Mouse (Mus musculus): ENCODE results near the gene Asb2.

The Asb2 gene

DNA sequence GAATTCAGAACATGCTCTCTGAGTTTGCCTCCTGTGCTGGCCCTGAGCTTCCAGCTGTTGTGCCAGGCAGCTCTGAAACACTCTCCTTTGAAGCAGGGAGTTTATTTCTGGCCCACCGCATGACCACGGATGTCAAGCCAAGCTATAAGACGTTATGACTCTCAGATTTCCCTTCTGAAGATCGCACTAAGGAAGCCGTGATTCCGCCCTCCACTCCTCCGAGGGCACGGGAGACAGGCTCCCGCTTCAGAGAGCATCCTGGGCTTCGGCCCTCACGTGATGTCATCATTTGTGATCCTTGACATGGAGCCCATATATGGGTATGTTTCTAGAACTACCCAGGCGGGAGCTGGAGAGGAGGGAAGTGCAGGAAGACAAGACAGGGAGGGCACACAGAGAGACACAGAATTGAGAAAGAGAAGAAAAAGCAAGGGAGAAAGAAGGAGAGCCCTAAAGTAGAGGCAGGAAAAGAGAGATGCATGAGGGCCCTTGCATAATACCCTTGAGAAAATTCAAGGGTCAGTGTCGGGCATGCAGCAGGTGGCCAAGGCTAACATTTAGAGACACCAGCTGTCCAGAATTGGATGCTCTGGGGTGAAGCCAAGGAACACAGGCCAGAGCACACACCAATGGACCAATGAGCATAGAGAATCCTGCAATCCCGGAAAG lies at the start of gene Asb2:
Gene Asb2 (minus strand): TSS at position 256 of the 669 bp plus-strand sequence.
- in situ Hi-C loops (cut with MboI; ENCODE audit: low sequenced_read_pairs), result no loop called here

DNA sequence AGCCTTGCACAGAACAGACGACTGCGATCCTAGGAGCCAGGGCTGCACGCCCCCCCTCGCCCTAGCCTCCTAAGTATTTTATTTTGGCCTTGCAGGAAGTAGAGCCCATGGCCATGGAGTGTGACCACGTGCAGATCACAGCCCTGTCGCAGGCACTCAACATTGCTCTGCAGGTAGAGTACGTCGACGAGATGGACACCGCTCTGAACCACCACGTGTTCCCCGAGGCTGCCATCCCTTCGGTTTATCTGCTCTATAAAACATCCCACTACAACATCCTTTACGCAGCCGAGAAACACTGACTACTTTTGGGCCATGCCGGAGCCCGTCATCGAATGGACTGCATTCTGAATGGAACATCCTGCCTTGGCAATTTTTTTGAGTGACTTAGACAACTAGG lies 48.3 kb upstream of the Asb2 start:
- in situ Hi-C loops (cut with MboI; ENCODE audit: low sequenced_read_pairs), result no loop called here

GRCm38 (mm10) chr12:103396751-103397150 lies 41.0 kb upstream of the Asb2 start:
- in situ Hi-C loops (cut with MboI; ENCODE audit: low sequenced_read_pairs), result no loop called here

- in situ Hi-C loops (cut with MboI; ENCODE audit: low sequenced_read_pairs), result no loop called here
These were observed 39.9 kb upstream of the Asb2 start for GRCm38 (mm10) chr12:103395486-103396275.

DNA sequence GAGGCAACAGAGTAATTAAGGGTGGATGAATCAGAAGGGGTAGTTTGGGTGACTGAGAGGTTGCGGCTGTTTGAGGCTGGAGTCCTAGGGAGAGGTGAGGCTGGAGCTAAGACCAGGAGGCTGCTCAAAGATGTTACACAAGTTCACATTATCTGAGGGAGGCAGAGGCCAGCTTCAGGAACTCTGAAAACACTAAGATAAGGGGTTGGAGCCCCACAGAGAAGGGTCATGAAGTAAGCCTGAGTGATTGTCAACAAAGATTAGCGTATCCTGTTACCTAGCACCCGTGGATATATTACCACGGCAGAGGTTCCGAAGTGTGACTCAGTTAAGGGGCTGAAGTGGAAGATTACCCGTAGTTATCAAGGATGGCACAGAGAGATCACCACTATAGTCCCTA lies 37.7 kb upstream of the Asb2 start:
- in situ Hi-C loops (cut with MboI; ENCODE audit: low sequenced_read_pairs), result no loop called here

DNA sequence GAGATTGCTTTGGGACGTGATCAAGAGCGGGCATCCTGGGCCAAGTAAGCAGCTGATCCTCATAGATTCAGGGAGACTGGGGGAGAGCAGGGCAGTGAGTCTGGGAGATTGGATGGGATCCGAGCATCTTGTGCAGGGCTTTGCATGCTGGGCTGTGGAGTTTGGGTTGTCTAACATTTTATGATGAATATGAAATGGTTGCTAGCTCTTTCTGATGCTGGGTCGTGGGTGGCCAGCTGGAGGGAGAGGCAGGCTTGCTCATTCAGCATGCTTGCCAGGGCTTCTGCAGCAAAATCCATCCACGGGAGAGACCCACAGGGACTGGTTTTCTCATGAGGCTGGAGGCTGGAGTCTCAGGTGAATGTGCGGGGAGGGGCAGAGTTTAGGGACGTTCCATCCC lies 35.3 kb upstream of the Asb2 start:
- in situ Hi-C loops (cut with MboI; ENCODE audit: low sequenced_read_pairs), result no loop called here

GRCm38 (mm10) chr12:103389982-103390381 lies 34.2 kb upstream of the Asb2 start:
- in situ Hi-C loops (cut with MboI; ENCODE audit: low sequenced_read_pairs), result no loop called here

DNA sequence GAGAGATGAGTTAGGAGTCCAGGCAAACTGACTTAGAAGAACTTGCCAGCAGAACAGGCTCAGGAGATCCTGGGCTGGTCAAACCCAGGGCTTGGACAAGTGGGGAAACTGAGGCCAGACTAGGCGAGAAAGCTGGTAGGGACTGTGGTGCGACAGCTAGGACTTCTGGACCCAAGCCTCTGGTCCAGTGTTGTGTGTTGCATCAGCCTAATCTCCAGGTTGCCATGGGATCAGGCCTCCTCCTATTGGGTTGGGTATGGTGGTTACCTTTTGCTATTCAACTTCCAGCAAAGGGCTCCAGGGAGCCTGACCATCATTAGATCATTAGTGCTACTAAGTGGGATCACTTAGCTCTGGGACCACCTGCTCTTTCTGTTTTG lies 33.5 kb upstream of the Asb2 start:
- in situ Hi-C loops (cut with MboI; ENCODE audit: low sequenced_read_pairs), result no loop called here

DNA sequence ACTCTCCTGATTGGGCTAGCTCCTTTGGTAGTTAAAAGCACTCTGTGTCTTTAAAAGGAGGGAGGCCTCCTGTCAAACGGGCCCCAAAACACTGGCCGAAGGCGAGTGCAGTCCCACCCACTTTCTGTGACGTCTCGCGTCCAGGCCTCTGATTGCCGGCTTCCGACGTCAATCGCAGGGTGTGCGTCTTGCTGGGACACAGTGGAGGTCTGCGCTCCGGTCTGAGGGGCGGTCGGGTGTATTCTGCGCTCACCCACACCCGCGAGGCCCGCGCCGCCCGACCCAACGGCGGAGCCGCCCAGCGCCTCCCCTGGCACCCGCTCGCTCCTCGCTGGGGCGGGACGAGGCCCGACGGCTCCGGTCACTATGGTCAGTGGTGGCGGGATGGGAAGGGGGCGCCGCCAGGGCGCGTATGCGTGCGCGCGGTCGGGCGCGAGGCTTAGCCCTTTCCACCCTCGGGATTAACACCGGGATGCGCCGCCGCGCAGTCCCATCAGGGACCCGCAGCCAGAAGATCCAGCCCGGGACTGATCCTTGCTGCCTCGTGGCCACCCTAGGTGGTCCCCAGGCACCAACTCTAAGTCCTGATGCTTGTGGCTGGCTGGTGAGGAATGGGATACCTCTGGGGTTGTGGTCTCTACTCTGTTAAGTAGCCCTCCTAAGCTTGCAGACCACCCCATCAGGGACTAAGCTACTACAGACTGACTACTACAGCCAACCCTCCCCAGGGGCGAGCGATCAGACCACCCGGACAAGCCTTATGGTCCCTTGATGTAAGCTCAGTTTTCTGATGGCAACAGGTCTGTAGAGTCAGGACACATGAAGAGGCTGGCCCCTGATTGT lies 32.9 kb upstream of the Asb2 start, which contains the start of gene Otub2:
Gene Otub2 (plus strand): TSS at position 178 of the 843 bp plus-strand sequence.
- in situ Hi-C loops (cut with MboI; ENCODE audit: low sequenced_read_pairs), result no loop called here

DNA sequence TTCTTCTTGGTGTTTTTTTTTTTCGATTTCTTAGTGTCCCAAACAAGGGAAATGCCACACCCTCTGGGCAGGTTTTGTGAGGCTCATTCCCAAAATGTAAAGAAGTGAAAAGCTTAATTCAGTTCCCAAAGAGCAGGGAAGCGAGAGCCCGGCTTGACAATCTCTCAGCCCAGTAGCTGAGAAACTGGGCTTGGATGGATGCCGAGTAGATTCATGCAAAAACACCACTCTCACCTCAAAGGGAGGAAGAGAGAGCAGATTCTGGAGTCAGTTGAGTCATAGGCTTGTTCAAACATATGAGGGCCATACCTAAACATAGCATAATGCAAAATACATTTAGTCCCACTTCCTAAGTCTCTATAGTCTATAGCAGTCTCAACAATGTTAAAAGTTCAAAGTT lies 24.4 kb upstream of the Asb2 start:
- in situ Hi-C loops (cut with MboI; ENCODE audit: low sequenced_read_pairs), result no loop called here

DNA sequence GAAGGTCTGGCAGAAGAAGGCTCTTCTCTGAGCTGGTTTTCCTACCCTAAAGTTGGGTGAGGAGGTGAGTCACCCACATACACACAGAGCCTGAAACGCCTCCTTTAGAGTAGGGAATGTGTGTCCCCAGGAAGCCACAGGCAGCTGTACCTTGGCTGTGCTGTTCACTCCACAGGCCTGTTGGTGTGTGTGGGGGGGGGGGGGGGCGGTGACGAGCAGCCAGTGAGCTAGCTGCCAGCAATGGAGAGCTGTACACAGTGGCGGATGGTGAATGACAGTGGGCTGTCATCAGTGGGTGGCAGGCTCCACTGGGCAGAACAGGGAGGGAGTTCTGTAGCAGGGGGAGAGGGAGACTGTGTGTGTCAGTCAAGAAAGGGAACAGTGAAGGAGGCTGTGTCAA lies 21.0 kb upstream of the Asb2 start:
- in situ Hi-C loops (cut with MboI; ENCODE audit: low sequenced_read_pairs), result no loop called here

DNA sequence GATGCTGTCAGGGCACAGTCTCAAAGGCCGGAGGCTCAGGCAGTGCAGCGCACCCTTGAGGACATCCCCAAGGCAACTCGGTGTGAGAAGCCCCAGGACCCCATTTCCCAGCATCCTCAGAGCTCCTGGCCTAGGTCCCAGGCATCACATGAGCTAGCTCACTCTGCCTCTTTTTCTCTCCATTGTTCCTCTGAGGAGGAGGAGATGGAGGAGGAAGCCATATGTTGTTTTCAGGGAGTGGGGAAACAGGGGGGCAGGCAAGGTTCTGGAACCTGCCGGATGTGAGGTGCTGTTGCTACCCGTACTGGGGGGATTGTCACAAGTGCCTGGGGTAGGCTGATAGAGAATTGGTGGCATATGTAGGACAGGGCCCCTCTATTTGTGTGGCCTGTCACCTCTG lies 20.3 kb upstream of the Asb2 start:
- in situ Hi-C loops (cut with MboI; ENCODE audit: low sequenced_read_pairs), result no loop called here

DNA sequence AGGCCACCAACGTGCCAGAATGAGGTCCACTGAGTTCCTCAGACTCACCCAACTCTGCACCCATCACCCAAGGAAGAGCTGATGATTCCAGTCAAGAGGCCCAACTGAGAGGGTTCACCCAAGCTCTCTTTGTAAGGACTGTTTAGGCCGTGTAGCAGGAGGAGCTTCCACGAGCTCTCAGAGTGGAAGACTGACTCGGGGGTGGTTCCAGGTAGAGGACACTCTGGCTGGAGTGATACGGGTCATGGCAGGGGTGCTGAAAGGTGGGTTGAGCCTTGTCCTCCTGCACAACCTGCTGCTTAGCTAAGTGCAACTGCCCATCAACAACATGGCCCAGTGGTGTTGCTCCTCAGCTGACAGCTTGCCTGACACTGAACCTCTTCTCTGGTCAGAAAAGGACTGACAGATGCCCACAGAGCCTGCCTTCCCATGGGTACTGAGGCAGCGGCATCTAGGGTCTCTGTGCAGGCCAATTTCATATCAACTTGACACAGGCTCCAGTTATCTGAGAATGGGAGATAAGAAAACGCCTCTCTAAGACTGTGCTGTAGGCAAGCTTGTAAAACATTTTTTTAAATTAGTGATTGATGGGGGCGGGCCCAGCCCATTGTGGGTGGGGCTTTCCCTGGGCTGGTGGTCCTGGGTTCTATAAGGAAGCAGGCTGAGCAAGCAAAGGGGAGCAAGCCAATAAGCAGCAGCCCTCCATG lies 17.9 kb upstream of the Asb2 start:
- in situ Hi-C loops (cut with MboI; ENCODE audit: low sequenced_read_pairs), result no loop called here

DNA sequence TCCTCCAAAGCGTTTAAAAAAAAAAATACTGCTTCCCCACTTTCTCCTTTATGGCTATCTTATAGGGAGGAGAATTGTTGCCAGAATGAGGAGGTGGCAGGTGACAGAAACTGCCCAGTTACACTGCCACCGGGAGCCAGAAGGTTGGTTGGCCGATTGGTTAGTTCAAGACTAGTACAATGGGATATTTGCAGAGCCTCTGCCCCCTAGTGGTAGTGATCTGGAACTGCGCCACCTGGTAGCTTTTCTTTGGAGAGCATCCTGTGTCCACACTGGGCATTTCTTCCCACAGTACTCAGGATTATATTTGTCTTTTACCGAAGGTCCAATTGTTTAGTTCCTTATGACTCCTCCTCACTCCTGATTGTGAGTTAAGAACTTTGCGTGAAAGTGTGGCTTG lies 15.9 kb upstream of the Asb2 start:
- in situ Hi-C loops (cut with MboI; ENCODE audit: low sequenced_read_pairs), result no loop called here

DNA sequence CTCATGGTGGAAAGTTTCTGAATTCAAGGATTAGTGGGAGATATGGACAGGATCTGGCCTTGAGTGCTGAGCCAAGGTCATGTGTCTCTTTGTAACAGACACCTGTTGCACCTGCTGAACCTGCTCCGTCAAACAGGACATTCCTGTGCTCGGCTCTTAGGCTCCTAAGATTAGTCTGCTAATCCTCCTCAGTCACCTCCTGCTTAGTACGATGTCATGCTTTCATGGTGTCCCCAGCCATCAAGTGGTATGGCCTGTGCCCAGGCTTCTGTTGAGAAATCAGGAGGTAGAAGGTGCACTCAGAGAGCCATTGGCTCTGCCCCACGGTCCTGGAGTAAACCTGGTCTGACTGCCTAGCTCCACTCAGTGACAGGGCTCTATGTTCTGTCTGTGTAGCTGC lies 15.1 kb upstream of the Asb2 start:
- in situ Hi-C loops (cut with MboI; ENCODE audit: low sequenced_read_pairs), result no loop called here

DNA sequence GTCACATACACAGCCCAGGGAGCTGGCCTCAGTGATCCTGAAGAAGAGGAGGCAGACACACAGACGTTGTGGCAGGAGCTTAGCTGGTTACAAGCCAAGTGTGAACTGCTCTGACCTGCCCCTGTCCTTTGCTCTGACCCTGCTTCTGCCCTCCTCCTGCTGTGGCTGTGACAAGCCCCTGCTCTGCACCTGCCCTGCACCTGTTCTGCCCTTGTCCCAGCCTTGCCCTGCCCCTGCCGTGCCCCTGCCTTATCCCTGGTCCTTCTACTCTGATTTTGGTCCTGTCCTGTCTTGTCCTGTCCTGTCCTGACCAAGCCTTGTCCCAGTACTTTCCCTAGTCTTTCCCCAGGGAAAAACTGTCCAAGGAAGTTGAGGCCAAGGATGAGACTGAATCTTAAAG lies 13.0 kb upstream of the Asb2 start:
- in situ Hi-C loops (cut with MboI; ENCODE audit: low sequenced_read_pairs), result no loop called here

GRCm38 (mm10) chr12:103368326-103368669 lies 12.5 kb upstream of the Asb2 start:
- in situ Hi-C loops (cut with MboI; ENCODE audit: low sequenced_read_pairs), result no loop called here

- in situ Hi-C loops (cut with MboI; ENCODE audit: low sequenced_read_pairs), result no loop called here
These were observed 12.0 kb upstream of the Asb2 start for GRCm38 (mm10) chr12:103367620-103368325.

- in situ Hi-C loops (cut with MboI; ENCODE audit: low sequenced_read_pairs), result no loop called here
These were observed 11.4 kb upstream of the Asb2 start for GRCm38 (mm10) chr12:103367171-103367570.

- in situ Hi-C loops (cut with MboI; ENCODE audit: low sequenced_read_pairs), result no loop called here
These were observed 6.5 kb upstream of the Asb2 start for GRCm38 (mm10) chr12:103362336-103362735.
